Mouse (Mus musculus): ENCODE measurements around the gene Cd8a.
"Not testable (repeated sequence)": the region's sequence is repeated elsewhere in the genome, so short reads cannot be mapped to it uniquely, and the experiment has no call there.

Gene Cd8a

DNA sequence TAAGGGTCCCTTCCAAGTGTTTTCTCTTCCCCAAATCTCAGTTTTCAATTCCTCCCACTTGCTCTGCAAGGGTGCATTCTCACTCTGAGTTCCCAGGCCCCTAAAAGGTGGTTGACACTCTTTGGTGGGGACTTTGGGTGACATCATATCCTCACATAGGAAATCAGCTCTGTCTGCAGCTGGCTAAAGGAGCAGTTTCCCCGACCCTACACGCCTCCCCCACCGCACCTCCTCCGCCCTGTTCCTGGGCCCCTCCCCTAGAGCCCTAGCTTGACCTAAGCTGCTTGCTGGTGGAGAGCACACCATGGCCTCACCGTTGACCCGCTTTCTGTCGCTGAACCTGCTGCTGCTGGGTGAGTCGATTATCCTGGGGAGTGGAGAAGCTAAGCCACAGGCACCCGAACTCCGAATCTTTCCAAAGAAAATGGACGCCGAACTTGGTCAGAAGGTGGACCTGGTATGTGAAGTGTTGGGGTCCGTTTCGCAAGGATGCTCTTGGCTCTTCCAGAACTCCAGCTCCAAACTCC, at the start of gene Cd8a:
Cd8a (plus strand) TSS at position 179 of the 527 bp plus-strand sequence.
- no peak for DNase-seq

DNA sequence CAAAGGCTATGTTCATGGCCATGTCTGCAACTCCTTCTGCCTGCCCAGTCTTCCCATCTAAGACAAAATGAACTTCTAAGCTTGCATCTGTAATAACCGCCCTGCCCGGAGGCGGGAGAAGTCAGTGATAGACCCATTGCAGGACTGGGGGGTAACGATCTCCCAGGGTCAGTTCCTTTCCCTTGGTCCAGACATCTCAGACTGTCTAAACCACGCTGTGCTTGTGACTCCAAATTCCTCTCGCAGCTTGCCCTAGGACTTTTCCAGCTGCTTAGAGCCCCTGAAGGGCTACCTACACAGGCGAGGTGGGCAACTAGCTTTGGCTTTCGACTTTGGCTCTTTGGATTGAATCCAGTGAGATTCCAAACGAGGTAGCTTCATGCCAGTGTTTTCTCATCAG, 48.4 kb upstream of the Cd8a start:
- no peak for DNase-seq

DNA sequence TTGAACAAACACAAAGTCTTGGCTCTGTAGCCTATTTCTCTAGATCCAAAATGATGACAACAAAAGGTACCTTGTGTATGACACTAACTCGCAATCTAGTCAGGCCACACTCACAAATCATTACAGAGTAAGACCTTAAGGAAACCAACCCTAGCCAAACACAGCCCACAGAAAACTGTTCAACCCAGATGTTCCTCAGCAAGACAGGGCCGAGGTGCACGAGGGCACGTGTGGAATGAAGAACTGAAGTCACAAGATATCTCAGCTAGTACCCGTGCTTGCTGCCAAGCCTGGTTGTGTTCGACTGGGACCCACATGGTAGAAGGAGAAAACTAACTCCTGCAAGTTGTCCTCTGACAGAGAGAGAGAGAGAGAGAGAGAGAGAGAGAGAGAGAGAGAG, 43.3 kb upstream of the Cd8a start:
- DNase-seq: no peak

DNA sequence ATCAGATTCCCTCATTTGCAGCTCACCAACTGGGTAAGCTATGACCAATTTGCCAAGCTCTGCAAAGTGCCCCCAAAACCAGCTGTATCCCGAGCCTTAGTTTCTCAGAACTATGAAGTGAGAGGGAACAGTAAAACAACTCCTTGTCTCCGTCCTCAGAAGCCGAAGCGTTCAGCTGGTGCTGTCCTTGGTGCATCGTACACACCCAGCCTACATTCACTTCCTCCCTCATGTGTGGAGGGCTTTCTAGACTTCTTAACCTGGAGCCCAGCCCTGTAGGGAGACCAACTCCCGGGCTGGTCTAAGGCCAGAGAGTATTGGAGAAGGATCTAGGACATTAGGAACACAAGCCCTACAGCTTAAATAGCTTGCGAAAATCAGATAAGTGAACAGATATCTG, 42.7 kb upstream of the Cd8a start:
- DNase-seq: no peak

DNA sequence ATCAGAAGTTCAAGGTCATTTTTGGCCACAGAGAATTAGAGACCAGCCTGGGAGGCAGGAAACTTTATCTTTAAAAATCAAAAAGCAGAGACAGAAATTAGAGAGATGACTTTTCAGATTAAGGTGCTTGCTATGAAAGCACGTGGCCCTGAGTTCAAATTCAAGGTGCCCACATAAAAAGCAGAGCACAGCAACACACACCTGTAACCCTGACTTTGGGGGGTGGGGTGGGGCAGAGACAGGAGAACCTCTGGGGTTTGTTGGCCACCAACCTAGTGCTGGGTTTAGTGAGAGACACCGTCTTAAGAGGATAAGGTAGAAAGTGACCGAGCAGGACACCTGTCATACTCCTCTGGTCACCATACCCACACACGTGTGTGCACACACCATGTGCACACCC, 41.7 kb upstream of the Cd8a start:
- DNase-seq: not testable (repeated sequence)

DNA sequence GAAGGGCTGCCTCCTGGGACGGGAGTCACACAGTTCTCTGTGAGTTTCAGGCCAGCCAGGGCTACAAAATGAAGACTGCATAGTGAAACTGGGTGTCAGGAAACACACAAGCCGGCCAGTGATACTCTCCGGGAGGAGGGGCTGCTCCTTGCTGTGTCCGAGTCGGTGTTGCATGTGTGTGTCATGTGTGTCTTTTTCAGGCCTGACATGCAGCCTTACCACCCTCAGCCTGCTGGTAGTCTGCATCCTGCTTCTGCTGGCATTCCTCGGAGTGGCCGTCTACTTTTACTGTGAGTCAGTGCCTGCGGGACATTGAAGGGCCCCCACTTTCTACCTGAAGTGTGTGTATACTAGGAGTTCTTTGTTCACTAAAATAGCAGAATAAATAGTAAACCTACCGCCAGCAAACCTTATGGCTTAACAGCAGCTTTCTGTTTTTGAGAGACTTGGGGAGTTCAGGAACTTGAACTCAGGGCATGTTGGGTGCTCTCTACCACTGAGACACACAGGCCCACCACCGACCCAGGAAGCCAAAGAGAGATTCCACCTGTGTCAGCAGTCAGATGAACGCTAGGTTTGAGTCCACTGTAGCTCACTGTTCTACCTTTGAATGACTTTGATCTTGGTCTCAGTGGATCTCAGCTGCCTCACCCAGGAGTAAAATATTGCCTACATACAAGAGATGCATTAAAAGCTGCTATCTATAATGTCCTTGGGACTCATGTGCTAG, 40.8 kb upstream of the Cd8a start:
- no peak for DNase-seq

DNA sequence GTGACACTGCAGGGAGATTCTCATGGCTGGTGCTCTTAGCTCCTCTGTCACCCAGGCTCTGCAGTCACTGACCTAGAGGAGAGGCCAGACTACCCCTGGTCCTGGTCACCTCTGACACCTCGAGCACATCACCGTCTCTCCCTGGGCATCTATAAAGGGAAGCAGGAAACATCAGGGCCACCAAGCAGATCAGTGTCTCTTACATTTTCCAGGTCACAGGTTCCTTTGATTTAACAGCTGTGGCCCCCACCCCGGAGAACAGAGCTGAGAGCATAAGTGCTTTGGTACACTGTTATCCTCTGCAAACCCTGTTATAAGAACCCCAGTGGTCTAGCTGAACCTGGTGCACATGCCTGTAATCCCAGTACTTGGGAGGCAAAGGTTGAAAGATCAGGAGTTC, 40.2 kb upstream of the Cd8a start:
- no peak for DNase-seq

DNA sequence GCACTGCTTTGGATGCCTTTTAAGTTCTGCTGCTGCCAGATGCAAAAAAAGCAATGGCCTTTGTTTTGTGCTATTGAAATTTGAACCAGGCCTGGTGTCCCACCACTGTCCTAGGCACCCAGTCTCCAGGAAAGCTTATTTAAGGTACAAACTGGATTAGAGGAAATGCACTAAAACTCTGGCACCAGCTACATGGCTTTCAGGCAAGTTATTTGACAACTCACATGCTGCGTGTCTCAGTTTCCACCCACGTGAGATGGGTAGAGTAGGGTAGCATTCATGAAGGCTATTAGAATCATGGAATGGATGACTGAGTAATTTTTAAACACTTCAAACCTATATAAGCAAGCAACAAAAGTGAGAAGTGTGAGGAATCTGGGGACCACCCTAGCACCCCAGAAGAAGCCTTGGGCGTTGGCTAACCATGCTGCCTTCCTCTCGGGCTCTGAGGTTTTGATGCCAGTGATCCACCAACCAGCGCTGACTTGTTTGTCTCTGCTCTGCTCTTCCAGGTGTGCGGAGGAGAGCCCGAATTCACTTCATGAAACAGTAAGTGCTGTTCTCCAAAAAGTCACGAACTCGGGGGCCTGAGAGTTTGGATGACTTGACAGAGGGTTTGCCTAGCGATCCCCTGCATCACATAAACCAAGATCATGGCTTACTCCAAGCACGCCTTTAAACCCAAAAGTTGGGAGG, 39.5 kb upstream of the Cd8a start:
- DNase-seq: no peak

DNA sequence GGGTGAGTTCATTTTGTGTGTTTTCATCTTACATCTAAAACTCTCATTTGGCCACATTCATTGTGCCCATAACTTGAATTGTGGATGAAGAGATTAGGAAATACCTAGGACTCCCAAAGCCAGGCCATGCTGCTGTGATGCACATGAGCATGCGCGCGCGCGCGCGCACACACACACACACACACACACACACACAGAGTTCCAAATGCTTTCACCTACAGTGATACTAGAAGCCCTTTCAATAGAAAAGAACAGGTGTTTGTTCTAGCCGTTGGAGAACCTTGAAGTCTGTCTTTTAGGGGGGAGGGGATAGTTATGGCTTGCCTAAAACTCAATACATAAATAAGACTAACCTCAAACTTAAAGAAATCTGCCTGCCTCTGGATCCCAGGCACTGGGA, 35.6 kb upstream of the Cd8a start:
- no peak for DNase-seq

DNA sequence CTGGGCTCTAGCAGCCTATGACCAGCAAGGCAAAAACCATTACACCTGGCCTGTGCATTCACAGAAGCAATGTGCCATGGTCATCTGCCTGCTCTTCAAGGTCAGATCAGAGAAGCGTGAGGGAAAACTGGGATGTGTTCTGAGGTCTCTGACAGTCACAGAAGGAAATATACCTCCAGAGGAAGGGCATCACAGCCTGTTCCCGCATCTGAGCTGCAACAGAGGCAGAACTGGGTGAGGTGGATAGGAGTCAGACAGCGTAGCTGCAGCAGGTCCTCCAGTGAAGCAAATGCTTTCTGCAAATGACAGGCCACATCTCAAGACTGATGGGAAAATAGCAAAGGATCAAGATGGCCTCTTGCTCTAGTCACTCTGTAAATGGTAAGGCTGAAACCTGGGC, 34.3 kb upstream of the Cd8a start:
- DNase-seq: no peak

DNA sequence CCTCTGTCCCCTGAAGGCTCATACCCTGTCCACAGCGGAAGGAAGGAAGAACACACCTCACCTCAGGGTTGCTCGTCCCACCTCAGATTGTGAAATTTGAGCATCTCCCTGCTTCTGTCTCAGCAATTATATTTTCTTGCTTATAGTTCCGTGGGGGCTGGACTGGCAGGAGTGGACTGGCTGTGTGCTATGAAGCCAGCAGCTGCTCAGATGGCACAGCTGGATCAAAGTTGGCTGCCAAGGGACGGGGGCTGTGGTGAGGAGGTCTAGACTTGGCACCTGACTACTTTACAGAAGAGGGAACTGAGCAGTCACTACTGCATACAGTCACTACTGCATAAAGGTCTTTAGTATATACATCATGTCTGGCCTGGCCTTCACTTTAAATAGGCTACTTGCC, 33.9 kb upstream of the Cd8a start:
- DNase-seq: no peak

DNA sequence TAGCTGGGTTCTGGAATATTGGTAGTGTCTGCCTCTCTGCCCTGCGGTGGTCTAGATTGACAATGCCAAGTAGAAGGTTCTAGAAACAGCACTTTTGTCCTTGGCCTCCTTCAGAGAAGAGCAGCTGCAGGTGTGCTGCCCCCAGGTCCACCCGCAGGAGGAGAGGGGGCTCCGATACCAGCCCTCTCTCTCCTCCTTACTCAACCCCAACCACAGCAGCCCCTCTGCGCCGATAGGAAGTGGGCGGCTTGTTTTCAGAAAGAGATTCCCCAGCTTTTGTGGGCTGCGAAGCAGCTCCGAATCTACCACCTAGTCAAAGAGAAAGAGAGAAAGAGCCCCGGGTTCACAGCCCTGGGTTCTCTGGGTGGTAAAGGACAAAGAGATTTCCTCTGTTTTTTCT, 32.0 kb upstream of the Cd8a start:
- DNase-seq: no peak

DNA sequence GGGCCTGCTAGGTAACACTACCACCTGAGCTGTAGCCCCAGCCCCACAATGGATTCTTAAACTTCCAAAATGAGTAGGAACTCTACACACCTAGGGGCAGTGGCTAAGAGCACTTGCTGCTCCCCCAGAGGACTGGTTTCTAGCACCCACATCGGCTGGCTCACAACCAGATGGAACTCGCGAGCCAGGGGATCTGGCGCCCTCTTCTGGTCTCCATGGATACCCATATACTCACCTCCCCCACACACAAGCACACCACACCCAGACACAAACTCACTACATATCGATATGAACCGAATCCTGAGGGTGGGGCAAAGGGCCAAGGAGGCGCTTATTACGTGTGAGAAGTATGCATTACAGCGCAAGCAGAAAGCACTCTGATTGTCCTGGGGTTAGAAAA, 25.2 kb upstream of the Cd8a start:
- no peak for DNase-seq

DNA sequence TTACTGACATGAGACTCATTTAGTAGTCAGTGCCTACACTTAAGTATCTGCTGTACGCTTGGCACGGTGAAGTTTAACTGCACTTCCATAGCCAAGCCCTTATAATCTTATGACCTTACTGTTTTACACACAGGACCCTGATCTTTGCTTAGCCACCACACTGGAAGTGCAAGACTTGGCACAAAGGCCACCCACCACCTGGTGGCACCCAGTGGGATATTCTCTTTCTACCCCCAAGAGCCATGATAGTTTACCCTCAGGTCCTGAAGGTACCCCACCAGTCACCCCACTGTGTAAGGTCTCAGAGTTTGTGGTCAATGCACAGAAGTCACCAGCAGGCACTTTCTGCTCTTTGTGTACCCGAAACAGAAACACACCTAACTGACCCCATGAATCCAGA, 22.0 kb upstream of the Cd8a start:
- DNase-seq: no peak

DNA sequence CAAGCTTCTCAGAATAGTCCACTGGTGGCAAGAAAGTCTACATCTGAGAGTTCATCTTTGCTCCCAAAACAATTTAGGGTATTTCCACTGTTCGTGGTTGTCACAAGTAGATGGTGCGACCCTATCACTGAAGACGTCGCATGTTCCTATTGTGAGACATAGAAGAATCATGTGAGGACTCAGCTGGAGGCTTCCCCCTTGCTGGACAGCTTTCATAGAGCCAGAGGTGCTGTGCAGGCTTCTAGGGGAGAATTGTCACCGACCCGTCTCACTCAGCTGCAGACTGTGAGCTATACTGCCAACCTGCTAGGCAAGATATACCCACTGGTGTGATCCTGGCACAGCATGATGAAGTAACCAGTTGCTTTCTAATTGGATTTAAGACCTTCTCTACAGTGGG, 21.0 kb upstream of the Cd8a start:
- DNase-seq: no peak

DNA sequence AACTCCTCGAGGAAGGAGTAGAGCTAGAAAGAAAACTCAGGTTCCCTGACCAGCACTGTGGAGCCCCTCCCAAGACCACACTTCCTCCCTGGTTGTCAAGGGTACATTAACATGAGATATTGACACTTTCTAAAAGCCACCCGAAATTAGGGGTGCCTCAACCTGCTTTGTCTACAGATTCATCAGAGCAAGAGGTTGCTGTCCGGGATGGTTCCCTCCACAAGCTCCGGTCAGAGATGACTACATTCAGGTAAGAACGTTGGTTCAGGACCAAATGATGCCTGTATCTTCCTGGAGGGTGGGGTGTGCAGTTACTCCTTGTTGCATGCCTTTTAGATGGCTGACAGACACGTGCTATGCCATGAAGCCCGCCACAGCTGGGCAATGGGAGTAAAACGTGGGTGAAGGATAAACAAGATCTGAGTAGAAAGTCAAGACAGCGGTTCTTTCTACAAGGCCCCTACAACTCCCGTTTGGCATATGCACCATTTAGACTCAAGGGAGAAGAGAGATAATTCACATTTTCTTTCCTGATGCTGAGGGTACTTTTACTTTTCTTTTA, 20.3 kb upstream of the Cd8a start:
- DNase-seq: no peak

DNA sequence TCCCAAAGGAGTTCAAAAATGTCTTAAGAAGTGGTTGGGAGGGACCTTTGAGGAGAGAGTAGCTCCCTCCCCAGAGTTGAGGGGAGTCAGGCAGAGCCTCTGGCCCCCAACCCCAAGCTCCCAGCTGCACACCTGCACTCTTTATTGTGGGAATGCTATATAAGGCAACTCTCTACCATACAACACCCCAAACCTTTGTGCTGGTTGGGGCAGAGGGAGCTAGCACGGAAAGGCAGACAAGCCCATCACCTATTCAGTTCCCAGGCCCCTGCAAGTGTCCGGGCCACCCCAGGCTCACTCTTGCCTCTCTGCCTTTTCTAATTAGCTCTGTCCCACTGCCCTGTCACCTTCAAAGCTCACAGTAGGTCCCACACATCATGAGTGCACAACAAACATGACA, 19.5 kb upstream of the Cd8a start:
- DNase-seq: no peak

DNA sequence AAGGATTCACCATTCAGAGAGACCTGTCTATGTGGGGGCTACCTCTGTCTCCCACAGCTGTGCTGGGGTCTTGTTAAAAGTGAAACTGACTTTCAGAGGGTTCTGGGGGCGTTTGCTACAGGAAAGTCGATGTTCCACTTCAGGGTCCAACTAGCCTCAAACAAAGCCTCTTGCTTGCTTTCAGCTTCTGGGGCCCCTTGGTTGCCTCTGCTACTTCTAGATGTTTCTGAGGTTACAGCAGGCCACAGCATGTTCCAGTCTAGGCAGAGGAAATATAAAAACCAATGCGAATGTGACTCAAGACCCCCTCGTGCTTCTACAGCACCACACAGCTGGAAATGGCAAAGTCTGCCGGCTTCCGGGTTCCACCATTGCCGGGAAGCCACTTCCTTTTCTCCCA, 15.7 kb upstream of the Cd8a start:
- no peak for DNase-seq

DNA sequence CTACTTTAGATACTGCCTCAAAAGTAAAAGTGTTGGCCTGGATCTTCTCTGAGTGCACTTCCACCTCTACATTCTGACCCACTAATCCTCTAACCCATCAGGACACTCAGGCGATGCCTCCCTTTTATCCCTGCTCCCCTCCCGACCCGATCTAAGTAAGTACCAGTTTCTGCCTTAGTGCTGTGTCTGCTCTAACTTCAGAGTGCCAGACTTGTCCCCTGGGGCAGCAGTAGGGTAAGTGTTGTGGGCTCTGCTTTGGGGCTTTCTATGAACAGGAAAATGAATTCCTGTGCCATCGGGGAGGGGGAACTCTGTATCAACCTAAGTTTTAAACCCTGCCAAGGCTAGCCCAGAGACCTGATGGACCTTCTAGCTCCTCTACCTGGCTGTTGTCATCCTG, 13.0 kb upstream of the Cd8a start:
- DNase-seq: no peak

DNA sequence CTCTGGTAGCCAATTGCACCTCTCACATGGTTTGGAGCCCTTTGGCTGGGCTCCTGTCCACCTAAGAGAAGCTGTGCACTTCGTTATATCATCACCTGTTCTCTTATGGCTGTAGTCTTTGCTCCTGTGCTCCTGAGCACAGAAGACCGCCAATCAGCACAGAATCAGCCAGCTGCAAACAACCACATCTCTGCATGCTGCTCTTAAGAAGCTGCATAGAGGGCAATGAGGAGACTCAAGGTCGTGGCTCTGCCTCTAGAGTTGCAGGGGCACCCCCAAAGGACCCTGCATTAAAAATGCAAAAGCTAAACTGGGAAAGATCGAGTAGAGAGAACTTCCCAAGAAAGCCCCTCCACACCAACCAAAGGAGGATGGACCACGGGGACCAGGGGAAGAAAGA, 12.5 kb upstream of the Cd8a start:
- DNase-seq: no peak

DNA sequence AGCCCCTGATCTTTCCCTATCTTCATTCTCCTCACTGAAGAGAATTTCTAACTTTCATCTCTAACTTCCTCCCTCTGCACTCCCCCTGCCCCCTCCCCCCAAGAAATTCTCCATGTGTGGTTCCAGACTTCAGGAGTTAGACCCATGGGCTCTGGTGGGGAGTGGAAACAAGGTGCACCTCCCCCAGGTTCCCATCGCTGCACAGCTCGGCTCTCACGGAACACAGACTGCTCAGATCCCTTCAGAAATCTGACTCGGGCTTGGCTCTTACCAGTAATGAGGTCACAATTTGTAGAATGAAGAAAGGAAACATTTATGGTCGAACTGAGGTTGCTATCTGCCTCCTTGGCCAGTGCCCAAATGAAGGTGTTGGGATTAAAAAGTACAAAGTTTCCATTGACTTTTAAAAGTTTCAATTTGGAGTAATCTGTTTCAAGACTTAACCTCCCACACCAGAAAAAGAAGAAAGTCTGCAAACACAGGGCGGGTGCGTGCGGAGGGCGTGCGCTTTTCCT, 12.0 kb upstream of the Cd8a start:
- no peak for DNase-seq

DNA sequence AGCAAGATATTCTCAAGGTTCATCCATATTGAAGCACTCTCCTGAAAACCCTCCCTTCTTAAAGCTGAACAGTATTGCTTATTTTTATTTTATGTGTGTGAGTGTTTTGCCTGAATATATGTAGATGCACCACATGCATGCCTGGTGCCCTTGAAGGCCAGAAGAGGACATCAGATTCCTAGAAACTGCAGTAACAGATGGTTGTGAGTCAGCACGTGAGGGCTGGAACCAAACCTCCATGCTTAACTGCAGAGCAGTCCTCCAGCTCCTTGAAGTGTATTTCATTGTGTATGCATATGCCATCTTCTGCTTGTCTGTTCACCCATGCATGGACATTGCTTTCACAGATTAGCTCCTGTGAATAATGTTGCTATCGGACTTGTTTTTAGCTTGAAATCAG, 9.2 kb upstream of the Cd8a start:
- no peak for DNase-seq

DNA sequence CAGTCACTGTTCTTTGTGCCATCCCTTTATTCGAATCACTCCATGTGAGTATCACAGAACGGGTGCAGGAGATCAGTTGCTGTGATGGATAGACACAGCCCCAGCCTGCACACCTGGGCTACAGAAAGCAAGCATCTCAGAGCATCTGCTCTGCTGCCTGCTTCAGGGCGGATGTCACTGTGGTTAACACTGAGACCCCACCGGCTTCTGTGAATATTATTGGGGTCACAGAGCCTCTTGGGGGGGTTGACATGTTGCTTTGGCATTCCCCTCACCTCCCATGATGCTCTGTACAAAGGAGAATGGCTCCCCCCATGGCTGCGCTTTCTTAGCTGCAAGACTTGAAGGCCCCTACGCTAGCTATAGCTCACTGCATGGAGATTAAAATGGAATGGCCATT, 3.8 kb upstream of the Cd8a start:
- DNase-seq: no peak

DNA sequence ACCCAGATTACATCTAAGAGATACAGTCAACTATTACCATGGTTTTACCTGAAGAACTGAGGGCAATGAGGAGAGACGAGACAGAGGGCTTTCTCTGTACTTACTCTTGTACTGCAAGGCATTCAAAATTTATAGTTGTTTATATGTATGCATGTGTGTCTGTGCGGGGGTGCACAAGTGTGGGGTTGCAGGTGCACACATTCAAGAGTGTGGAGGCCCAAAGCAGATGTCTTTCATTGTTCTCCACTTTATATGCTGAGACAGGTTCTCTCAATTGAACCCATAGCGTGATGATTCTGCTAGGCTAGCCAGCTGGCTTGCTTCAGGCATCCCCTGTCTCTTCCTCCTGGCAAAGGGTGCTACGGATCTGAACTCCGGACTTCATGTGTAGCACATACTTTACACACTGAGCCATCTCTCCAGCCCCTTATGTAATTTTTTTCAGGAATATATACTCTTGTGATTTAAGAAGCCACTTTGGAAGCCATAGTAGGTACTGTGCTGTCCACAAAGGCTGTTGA, 2.1 kb upstream of the Cd8a start:
- DNase-seq: no peak

Measured in embryo, embryonic 11 days (tissue).